Mouse (Mus musculus): ENCODE data around the gene 9330161L09Rik. TPM values are rescaled to one million over a fixed set of nuclear protein-coding genes. Genes with fewer than 3 reads are reported as not detected.
A peak's percentile ranks its signal among the peaks of the same experiment; 100 is the strongest.

Gene 9330161L09Rik
- polyA plus RNA-seq, 1 experiment = 1.3 TPM

- TF ChIP-seq CTCF (IDR thresholded peaks at IDR 0.05; ENCODE audit: extremely low read depth, insufficient read depth, low read length) (no peak), POLR2A (IDR thresholded peaks at IDR 0.05; ENCODE audit: extremely low read depth, insufficient read depth, low read length) (no peak)
- H3K4me3 ChIP-seq (ENCODE audit: insufficient read depth, low read length) = no peak overlapping the region
- H3K4me1 ChIP-seq (ENCODE audit: control insufficient read depth, insufficient read depth, low read length) = no peaks in the 10 kb centered on the region
- no peak overlapping the region for H3K27ac ChIP-seq (ENCODE audit: insufficient read depth, low read length)
Observed at GRCm38 (mm10) chr12:103370861-103371260, 36.8 kb downstream of the 9330161L09Rik start.

DNA sequence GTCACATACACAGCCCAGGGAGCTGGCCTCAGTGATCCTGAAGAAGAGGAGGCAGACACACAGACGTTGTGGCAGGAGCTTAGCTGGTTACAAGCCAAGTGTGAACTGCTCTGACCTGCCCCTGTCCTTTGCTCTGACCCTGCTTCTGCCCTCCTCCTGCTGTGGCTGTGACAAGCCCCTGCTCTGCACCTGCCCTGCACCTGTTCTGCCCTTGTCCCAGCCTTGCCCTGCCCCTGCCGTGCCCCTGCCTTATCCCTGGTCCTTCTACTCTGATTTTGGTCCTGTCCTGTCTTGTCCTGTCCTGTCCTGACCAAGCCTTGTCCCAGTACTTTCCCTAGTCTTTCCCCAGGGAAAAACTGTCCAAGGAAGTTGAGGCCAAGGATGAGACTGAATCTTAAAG lies 38.8 kb downstream of the 9330161L09Rik start:
- Histone ChIP-seq H3K4me1 (ENCODE audit: control insufficient read depth, insufficient read depth, low read length) (no peaks in the 10 kb centered on the region), H3K27ac (ENCODE audit: insufficient read depth, low read length) (no peak overlapping the region), H3K4me3 (ENCODE audit: insufficient read depth, low read length) (no peak overlapping the region)
- TF ChIP-seq POLR2A (IDR thresholded peaks at IDR 0.05; ENCODE audit: extremely low read depth, insufficient read depth, low read length) (no peak), CTCF (IDR thresholded peaks at IDR 0.05; ENCODE audit: extremely low read depth, insufficient read depth, low read length) (no peak)

GRCm38 (mm10) chr12:103368326-103368669 lies 39.3 kb downstream of the 9330161L09Rik start:
- no peak overlapping the region for H3K4me3 ChIP-seq (ENCODE audit: insufficient read depth, low read length)
- no peak for TF ChIP-seq CTCF (IDR thresholded peaks at IDR 0.05; ENCODE audit: extremely low read depth, insufficient read depth, low read length)
- TF ChIP-seq POLR2A (IDR thresholded peaks at IDR 0.05; ENCODE audit: extremely low read depth, insufficient read depth, low read length) = no peak
- H3K4me1 ChIP-seq (ENCODE audit: control insufficient read depth, insufficient read depth, low read length) = no peaks in the 10 kb centered on the region
- H3K27ac ChIP-seq (ENCODE audit: insufficient read depth, low read length) = no peak overlapping the region

GRCm38 (mm10) chr12:103367620-103368325 lies 39.8 kb downstream of the 9330161L09Rik start:
- H3K27ac ChIP-seq (ENCODE audit: insufficient read depth, low read length) = no peak overlapping the region
- TF ChIP-seq CTCF (IDR thresholded peaks at IDR 0.05; ENCODE audit: extremely low read depth, insufficient read depth, low read length) (peak; percentile 62), POLR2A (IDR thresholded peaks at IDR 0.05; ENCODE audit: extremely low read depth, insufficient read depth, low read length) (no peak)
- H3K4me3 ChIP-seq (ENCODE audit: insufficient read depth, low read length) = no peak overlapping the region
- no peaks in the 10 kb centered on the region for H3K4me1 ChIP-seq (ENCODE audit: control insufficient read depth, insufficient read depth, low read length)

DNA sequence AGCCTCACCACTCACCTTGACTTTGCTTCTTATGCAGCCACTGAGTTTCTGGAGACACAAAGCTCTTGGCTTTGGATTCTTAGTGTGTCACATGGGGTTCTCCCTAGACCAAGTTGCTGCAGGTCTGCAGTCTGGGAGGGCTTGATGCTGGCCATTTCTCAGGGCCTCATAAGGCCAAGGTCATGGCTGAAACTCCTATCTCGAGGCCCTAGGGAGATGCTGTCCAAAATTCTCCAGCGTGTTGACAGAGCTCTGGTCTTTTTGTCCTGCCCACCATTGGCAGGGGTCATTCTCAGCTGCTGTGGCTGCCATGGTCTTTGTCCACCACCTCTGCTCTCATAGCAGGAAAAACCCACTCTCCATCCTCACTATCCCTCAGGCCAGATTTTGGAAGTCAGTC lies 40.4 kb downstream of the 9330161L09Rik start:
- TF ChIP-seq POLR2A (IDR thresholded peaks at IDR 0.05; ENCODE audit: extremely low read depth, insufficient read depth, low read length) (no peak), CTCF (IDR thresholded peaks at IDR 0.05; ENCODE audit: extremely low read depth, insufficient read depth, low read length) (no peak)
- Histone ChIP-seq H3K4me1 (ENCODE audit: control insufficient read depth, insufficient read depth, low read length) (no peaks in the 10 kb centered on the region), H3K4me3 (ENCODE audit: insufficient read depth, low read length) (no peak overlapping the region), H3K27ac (ENCODE audit: insufficient read depth, low read length) (no peak overlapping the region)

DNA sequence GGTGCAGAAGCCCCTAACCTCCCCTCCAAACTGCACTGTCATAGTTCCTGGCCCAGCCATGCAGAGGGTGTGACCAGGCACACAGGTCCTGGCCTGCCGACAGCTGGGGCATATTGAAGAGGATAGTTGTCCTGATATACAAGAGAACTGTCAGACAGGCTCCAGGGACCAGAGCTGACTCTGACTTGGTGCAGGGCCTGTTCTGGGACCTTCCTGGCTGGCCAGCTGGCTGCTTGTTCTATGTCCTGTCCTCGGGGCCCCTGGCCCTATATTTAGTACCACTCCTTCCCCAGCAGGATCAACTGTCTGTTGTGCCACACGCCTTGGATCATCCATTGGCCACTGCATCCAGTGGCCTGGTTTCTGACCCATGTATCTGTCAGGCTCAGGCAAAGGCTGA lies 45.3 kb downstream of the 9330161L09Rik start:
- Histone ChIP-seq H3K4me3 (ENCODE audit: insufficient read depth, low read length) (no peak overlapping the region), H3K27ac (ENCODE audit: insufficient read depth, low read length) (no peak overlapping the region), H3K4me1 (ENCODE audit: control insufficient read depth, insufficient read depth, low read length) (peaks cover 6% of the 10 kb centered on the region)
- TF ChIP-seq POLR2A (IDR thresholded peaks at IDR 0.05; ENCODE audit: extremely low read depth, insufficient read depth, low read length) = no peak
- no peak for TF ChIP-seq CTCF (IDR thresholded peaks at IDR 0.05; ENCODE audit: extremely low read depth, insufficient read depth, low read length)

DNA sequence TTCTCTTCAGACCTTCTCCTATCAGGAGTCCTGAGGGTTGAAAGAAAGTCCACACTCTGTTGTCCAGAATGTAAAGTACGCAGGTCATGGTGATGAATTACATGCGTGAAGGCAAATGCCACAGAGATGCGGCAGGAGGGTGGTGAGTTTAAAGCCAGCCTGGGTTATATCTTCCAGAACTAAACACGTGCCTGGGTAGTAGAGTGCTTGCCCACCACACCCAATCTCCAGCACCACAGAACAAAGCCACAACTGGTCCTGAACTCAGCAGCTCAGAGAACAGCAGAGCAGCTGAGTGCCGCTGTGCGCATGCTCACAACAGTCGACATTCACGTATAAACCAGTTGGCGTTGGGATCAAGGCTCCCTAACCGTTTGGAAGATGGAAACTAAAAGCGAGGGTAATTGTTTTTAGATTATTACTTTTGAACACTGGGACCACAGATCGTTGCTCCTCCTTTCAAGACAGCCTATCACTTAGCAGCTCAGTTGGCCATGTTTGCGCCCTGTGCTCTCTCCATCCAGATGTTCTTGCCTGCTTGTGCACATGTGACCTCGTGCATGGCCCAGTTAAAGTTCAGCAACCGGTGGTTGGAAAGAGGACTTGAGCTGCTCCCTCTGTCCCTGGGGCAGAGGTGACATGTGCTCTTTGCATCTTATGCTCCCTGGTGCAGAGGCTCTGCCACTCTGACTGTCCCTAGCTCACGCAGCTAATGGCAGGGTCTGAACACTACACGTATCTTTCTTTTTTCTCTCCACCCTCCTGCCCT lies 45.9 kb downstream of the 9330161L09Rik start:
- H3K4me1 ChIP-seq (ENCODE audit: control insufficient read depth, insufficient read depth, low read length) = peaks cover 6% of the 10 kb centered on the region
- no peak overlapping the region for H3K4me3 ChIP-seq (ENCODE audit: insufficient read depth, low read length)
- H3K27ac ChIP-seq (ENCODE audit: insufficient read depth, low read length) = no peak overlapping the region
- TF ChIP-seq POLR2A (IDR thresholded peaks at IDR 0.05; ENCODE audit: extremely low read depth, insufficient read depth, low read length) = no peak
- no peak for TF ChIP-seq CTCF (IDR thresholded peaks at IDR 0.05; ENCODE audit: extremely low read depth, insufficient read depth, low read length)

- no peak overlapping the region for H3K4me3 ChIP-seq (ENCODE audit: insufficient read depth, low read length)
- no peak for TF ChIP-seq CTCF (IDR thresholded peaks at IDR 0.05; ENCODE audit: extremely low read depth, insufficient read depth, low read length)
- no peak for TF ChIP-seq POLR2A (IDR thresholded peaks at IDR 0.05; ENCODE audit: extremely low read depth, insufficient read depth, low read length)
- no peak overlapping the region for H3K27ac ChIP-seq (ENCODE audit: insufficient read depth, low read length)
- peaks cover 9% of the 10 kb centered on the region for H3K4me1 ChIP-seq (ENCODE audit: control insufficient read depth, insufficient read depth, low read length)
Observed at GRCm38 (mm10) chr12:103360812-103361211, 46.8 kb downstream of the 9330161L09Rik start.

- TF ChIP-seq CTCF (IDR thresholded peaks at IDR 0.05; ENCODE audit: extremely low read depth, insufficient read depth, low read length) = no peak
- no peak for TF ChIP-seq POLR2A (IDR thresholded peaks at IDR 0.05; ENCODE audit: extremely low read depth, insufficient read depth, low read length)
- no peak overlapping the region for H3K4me3 ChIP-seq (ENCODE audit: insufficient read depth, low read length)
- peak overlapping the region; percentile 51 for H3K27ac ChIP-seq (ENCODE audit: insufficient read depth, low read length)
- H3K4me1 ChIP-seq (ENCODE audit: control insufficient read depth, insufficient read depth, low read length) = peaks cover 12% of the 10 kb centered on the region
Observed at GRCm38 (mm10) chr12:103358951-103359801, 48.4 kb downstream of the 9330161L09Rik start.

All from cortical plate, adult 2 months (tissue).